Mouse (Mus musculus): ENCODE measurements at regions not wholly inside any gene's neighbourhood (a gene's known extent, or its start where the extent isn't known, plus 50 kb on each side); places are given as distances from the start of the nearest gene placed in this dataset.

GRCm38 (mm10) chr7:68579216-68579615, 169.8 kb downstream of the Arrdc4 start:
- H3K27me3 ChIP-seq (ENCODE audit: control insufficient read depth, insufficient read depth, insufficient read length) = peaks cover 14% of the 10 kb centered on the region
- no peak overlapping the region for H3K4me2 ChIP-seq (ENCODE audit: low read depth)
- no peak overlapping the region for H3ac ChIP-seq (ENCODE audit: control insufficient read depth, insufficient read length)
- no peaks in the 10 kb centered on the region for H3K79me2 ChIP-seq (ENCODE audit: control insufficient read depth, insufficient read depth)
- no peak for TF ChIP-seq MYOG (IDR thresholded peaks at IDR 0.05; ENCODE audit: control insufficient read depth in 1 of 3, insufficient read depth in 1 of 3, insufficient read length in 2 of 3, low read depth in 2 of 3)
- TF ChIP-seq E2F4 (IDR thresholded peaks at IDR 0.05; ENCODE audit: insufficient read depth) = no peak
- TF ChIP-seq USF1 (IDR thresholded peaks at IDR 0.05; ENCODE audit: low read depth) = no peak
- H3K36me3 ChIP-seq (ENCODE audit: control insufficient read depth, insufficient read depth) = no peaks in the 10 kb centered on the region
- H3K4me3 ChIP-seq = no peak overlapping the region

DNA sequence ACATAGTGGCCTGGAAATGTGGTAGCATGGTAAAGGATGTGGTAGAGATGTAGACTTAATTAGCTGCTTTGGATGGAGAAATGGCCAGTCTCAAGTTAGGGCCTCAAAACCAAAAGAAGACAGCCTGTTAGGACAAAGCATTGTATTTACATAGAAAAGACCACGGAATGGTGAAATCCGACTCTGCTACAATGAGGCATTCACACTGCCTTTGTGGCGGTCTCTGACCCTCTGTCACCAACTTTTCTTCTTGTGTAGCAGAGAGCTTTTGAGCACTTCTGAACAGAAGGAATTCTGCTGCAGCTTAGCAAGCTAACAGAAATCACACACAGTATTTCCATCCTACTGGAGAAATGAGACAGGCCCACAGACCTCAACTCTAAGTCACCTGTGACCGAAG, 177.7 kb downstream of the Arrdc4 start:
- Histone ChIP-seq H3K36me3 (ENCODE audit: control insufficient read depth, insufficient read depth) (no peaks in the 10 kb centered on the region), H3K4me3 (no peak overlapping the region), H3K4me2 (ENCODE audit: low read depth) (no peak overlapping the region), H3K79me2 (ENCODE audit: control insufficient read depth, insufficient read depth) (no peaks in the 10 kb centered on the region), H3ac (ENCODE audit: control insufficient read depth, insufficient read length) (no peak overlapping the region), H3K27me3 (ENCODE audit: control insufficient read depth, insufficient read depth, insufficient read length) (no peaks in the 10 kb centered on the region)
- TF ChIP-seq POLR2A (IDR thresholded peaks at IDR 0.05; ENCODE audit: insufficient read length, low read depth) (no peak), CEBPB (IDR thresholded peaks at IDR 0.05; ENCODE audit: insufficient read depth, poor library complexity, severe bottlenecking) (no peak), TCF3 (IDR thresholded peaks at IDR 0.05; ENCODE audit: insufficient read length, low read depth) (no peak), USF1 (IDR thresholded peaks at IDR 0.05; ENCODE audit: low read depth) (no peak), E2F4 (IDR thresholded peaks at IDR 0.05; ENCODE audit: insufficient read depth) (no peak), MAX (IDR thresholded peaks at IDR 0.05; ENCODE audit: low read depth) (no peak), MYOD1 (IDR thresholded peaks at IDR 0.05; ENCODE audit: control insufficient read depth in 1 of 3, insufficient read length in 2 of 3, low read depth in 2 of 3) (no peak), MYOG (IDR thresholded peaks at IDR 0.05; ENCODE audit: control insufficient read depth in 1 of 3, insufficient read depth in 1 of 3, insufficient read length in 2 of 3, low read depth in 2 of 3) (no peak), TCF12 (IDR thresholded peaks at IDR 0.05; ENCODE audit: insufficient read depth, poor library complexity, severe bottlenecking) (no peak), REST (IDR thresholded peaks at IDR 0.05; ENCODE audit: insufficient read depth, insufficient read length) (no peak)

- no peaks in the 10 kb centered on the region for H3K79me2 ChIP-seq (ENCODE audit: control insufficient read depth, insufficient read depth)
- H3K4me2 ChIP-seq (ENCODE audit: low read depth) = no peak overlapping the region
- TF ChIP-seq USF1 (IDR thresholded peaks at IDR 0.05; ENCODE audit: low read depth) (no peak), POLR2A (IDR thresholded peaks at IDR 0.05; ENCODE audit: insufficient read length, low read depth) (no peak), POLR2AphosphoS2 (IDR thresholded peaks at IDR 0.05; ENCODE audit: insufficient read length, low read depth) (no peak), SRF (IDR thresholded peaks at IDR 0.05; ENCODE audit: control insufficient read depth, insufficient read length, low read depth) (no peak), MAX (IDR thresholded peaks at IDR 0.05; ENCODE audit: low read depth) (no peak)
- no peak overlapping the region for H3ac ChIP-seq (ENCODE audit: control insufficient read depth, insufficient read length)
- H3K27me3 ChIP-seq (ENCODE audit: control insufficient read depth, insufficient read depth, insufficient read length) = no peaks in the 10 kb centered on the region
- H3K36me3 ChIP-seq (ENCODE audit: control insufficient read depth, insufficient read depth) = no peaks in the 10 kb centered on the region
- H3K4me3 ChIP-seq = no peak overlapping the region
Measured at GRCm38 (mm10) chr7:68568127-68568510, 180.9 kb downstream of the Arrdc4 start.

- H3K36me3 ChIP-seq (ENCODE audit: control insufficient read depth, insufficient read depth) = no peaks in the 10 kb centered on the region
- H3ac ChIP-seq (ENCODE audit: control insufficient read depth, insufficient read length) = no peak overlapping the region
- H3K27me3 ChIP-seq (ENCODE audit: control insufficient read depth, insufficient read depth, insufficient read length) = no peaks in the 10 kb centered on the region
- TF ChIP-seq POLR2A (IDR thresholded peaks at IDR 0.05; ENCODE audit: insufficient read length, low read depth) = no peak
- no peak for TF ChIP-seq MYOG (IDR thresholded peaks at IDR 0.05; ENCODE audit: control insufficient read depth in 1 of 3, insufficient read depth in 1 of 3, insufficient read length in 2 of 3, low read depth in 2 of 3)
- TF ChIP-seq E2F4 (IDR thresholded peaks at IDR 0.05; ENCODE audit: insufficient read depth) = no peak
- TF ChIP-seq TCF3 (IDR thresholded peaks at IDR 0.05; ENCODE audit: insufficient read length, low read depth) = no peak
- TF ChIP-seq MAX (IDR thresholded peaks at IDR 0.05; ENCODE audit: low read depth) = no peak
- no peak for TF ChIP-seq MYOD1 (IDR thresholded peaks at IDR 0.05; ENCODE audit: control insufficient read depth in 1 of 3, insufficient read length in 2 of 3, low read depth in 2 of 3)
- TF ChIP-seq REST (IDR thresholded peaks at IDR 0.05; ENCODE audit: insufficient read depth, insufficient read length) = no peak
- no peak for TF ChIP-seq USF1 (IDR thresholded peaks at IDR 0.05; ENCODE audit: low read depth)
- no peak for TF ChIP-seq TCF12 (IDR thresholded peaks at IDR 0.05; ENCODE audit: insufficient read depth, poor library complexity, severe bottlenecking)
- TF ChIP-seq POLR2AphosphoS2 (IDR thresholded peaks at IDR 0.05; ENCODE audit: insufficient read length, low read depth) = no peak
- TF ChIP-seq SRF (IDR thresholded peaks at IDR 0.05; ENCODE audit: control insufficient read depth, insufficient read length, low read depth) = no peak
- TF ChIP-seq CEBPB (IDR thresholded peaks at IDR 0.05; ENCODE audit: insufficient read depth, poor library complexity, severe bottlenecking) = no peak
- H3K4me3 ChIP-seq = no peak overlapping the region
- no peak overlapping the region for H3K4me2 ChIP-seq (ENCODE audit: low read depth)
- H3K79me2 ChIP-seq (ENCODE audit: control insufficient read depth, insufficient read depth) = no peaks in the 10 kb centered on the region
Measured at GRCm38 (mm10) chr7:68567452-68568126, 181.5 kb downstream of the Arrdc4 start.

DNA sequence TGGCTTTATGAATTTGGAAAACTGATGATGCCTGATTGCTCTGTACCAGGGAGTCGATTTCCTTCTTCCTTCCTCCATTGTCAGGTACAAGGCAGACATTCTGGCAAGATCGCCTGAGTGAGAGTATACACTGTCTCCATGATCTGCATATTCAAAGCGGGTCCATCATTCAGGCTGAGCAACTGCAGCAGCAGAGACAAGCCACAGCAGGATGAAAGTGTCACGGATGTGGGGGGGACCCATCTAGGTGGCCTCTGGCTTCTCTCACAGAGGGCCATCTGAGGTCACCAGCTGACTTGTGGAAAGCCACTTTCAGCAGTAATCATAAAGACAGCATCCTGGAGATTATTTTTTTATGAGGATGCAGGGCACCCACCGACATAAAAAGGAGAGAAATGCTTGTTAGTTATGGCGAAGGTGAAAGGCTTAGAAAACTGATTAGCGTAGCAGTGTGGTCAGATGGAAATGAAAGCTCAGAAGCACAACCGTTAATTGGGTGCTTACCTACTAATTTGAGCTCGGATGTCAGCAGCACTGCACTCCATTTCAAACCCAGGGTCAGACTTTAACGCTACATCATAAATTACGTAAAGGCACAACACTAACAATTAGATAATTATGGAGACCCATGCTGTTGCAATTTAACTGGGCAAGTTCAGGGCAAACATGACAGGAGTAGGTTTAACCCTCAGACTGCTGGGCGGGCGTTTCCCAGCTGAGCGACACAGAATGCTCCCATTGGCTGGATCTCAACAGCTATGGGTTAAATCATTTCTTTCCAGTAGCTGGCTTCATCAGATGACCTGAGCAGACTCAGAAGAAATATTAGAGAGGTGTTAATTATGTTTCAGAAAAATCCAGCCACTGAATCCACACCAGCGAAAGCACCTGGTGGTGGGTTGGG, 189.3 kb downstream of the Arrdc4 start:
- no peak for TF ChIP-seq E2F4 (IDR thresholded peaks at IDR 0.05; ENCODE audit: insufficient read depth)
- TF ChIP-seq MAX (IDR thresholded peaks at IDR 0.05; ENCODE audit: low read depth) = no peak
- TF ChIP-seq TCF12 (IDR thresholded peaks at IDR 0.05; ENCODE audit: insufficient read depth, poor library complexity, severe bottlenecking) = no peak
- TF ChIP-seq POLR2A (IDR thresholded peaks at IDR 0.05; ENCODE audit: insufficient read length, low read depth) = no peak
- TF ChIP-seq TCF3 (IDR thresholded peaks at IDR 0.05; ENCODE audit: insufficient read length, low read depth) = no peak
- TF ChIP-seq CEBPB (IDR thresholded peaks at IDR 0.05; ENCODE audit: insufficient read depth, poor library complexity, severe bottlenecking) = no peak
- TF ChIP-seq MYOD1 (IDR thresholded peaks at IDR 0.05; ENCODE audit: control insufficient read depth in 1 of 3, insufficient read length in 2 of 3, low read depth in 2 of 3) = no peak
- TF ChIP-seq REST (IDR thresholded peaks at IDR 0.05; ENCODE audit: insufficient read depth, insufficient read length) = no peak
- TF ChIP-seq POLR2AphosphoS2 (IDR thresholded peaks at IDR 0.05; ENCODE audit: insufficient read length, low read depth) = no peak
- no peak for TF ChIP-seq MYOG (IDR thresholded peaks at IDR 0.05; ENCODE audit: control insufficient read depth in 1 of 3, insufficient read depth in 1 of 3, insufficient read length in 2 of 3, low read depth in 2 of 3)
- TF ChIP-seq USF1 (IDR thresholded peaks at IDR 0.05; ENCODE audit: low read depth) = no peak
- TF ChIP-seq SRF (IDR thresholded peaks at IDR 0.05; ENCODE audit: control insufficient read depth, insufficient read length, low read depth) = no peak
- Histone ChIP-seq H3K4me2 (ENCODE audit: low read depth) (no peak overlapping the region), H3K27me3 (ENCODE audit: control insufficient read depth, insufficient read depth, insufficient read length) (peaks cover 15% of the 10 kb centered on the region), H3ac (ENCODE audit: control insufficient read depth, insufficient read length) (no peak overlapping the region), H3K36me3 (ENCODE audit: control insufficient read depth, insufficient read depth) (no peaks in the 10 kb centered on the region), H3K79me2 (ENCODE audit: control insufficient read depth, insufficient read depth) (no peaks in the 10 kb centered on the region), H3K4me3 (no peak overlapping the region)

Data from myocyte (in vitro differentiated cells).